Mouse (Mus musculus) neutrophil, adult 5-6 weeks (primary cell): ENCODE data around the gene Adam30. TPM values are rescaled to one million over a fixed set of nuclear protein-coding genes. Genes with fewer than 3 reads are reported as not detected.
"Not testable (repeated sequence)": the region's sequence is repeated elsewhere in the genome, so short reads cannot be mapped to it uniquely, and the experiment has no call there.

Experiments used
- ATAC-seq: fragments of 151-379, 151-347 bp; 2 replicates; pipeline ENCODE4 v1.8.0; 2017; ENCODE audit warnings: mild to moderate bottlenecking, moderate TSS enrichment; ENCODE audit not compliant: insufficient number of reproducible peaks, poor library complexity, low FRiP score, severe bottlenecking; ENCODE audit errors: extremely low read depth
- total RNA-seq: library from RNA; stranded (forward); fragments of 200-1000 nt; gene quantifications from 2 replicates; pipeline ENCODE4 v1.2.3, GENCODE M21; 2017

Adam30 gene
- total RNA-seq, result 2.9 and 3.0 TPM in 2 replicates

DNA sequence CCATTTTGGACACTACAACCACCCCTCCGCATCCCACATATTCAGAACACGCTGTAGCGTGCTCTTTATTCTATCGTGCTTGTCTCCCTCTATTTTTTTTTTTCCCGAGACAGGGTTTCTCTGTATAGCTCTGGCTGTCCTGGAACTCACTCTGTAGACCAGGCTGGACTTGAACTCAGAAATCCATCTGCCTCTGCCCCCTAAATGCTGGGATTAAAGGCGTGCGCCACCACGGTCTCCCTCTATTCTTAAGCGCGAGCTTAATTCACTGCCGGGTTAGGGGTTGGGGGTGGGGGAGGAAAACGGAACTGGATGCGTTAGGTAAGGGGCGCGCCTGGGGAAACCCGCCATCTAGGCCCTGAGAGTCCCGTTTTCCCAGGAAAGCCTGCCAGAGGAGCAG, at the start of gene Adam30:
Gene Adam30 (plus strand): TSS at position 301 of the 400 bp plus-strand sequence.
- ATAC-seq, result no peak

DNA sequence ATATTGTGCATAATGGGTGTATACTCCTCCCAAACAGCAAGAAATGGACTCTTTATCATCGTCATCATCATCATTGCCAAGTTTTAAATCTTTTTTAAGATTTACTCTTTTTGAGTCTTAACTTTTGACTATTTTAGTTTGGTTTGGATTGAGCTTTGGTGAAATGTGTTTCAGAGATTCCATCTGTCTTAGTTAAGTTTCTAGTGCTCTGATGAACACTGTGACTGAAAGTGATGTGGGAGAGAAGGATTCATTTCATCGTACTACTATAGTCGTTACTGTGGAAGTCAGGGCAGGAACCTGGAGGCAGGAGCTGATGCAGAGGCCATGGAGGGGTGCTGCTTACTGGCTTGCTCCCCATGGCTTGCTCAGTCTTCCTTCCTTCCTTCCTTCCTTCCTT, 42.2 kb upstream of the Adam30 start:
- no peak for ATAC-seq

DNA sequence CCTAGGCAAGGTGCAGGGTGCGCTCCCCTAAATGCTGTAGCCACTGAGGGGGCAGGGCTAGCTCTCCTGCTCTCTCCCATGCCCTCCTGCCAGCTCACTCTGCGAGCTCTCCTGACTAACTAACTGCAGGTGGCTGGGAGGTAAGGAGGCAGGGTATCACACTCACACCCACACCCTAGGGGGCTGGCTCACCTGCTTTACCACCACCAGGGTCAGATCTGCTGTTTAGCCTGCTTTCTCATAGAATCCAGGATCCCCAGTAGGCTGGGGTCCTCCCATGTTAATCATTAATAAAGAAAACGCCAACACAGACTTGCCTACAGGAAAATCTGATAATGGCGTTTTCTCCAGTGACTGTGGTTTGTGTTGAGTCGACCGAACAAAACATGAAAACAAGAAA, 41.1 kb upstream of the Adam30 start:
- ATAC-seq, result no peak

DNA sequence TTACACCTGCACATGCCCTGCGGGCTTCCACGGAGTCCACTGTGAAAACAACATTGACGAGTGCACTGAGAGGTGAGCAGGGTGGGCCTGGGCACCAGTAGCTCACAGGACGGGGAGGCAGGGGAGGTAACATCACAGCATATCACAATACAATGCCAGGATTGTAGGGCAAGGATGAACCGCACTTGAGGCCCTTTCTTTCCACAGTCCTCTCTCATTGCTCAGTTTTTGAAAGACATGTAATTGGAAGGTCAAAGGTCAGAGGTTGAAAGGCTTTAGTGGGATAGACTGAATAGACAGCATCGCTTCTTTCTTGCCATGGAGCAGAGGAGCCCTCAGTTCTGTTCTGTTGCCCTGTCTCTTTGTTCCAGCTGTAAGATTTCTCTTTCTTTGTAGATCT, 39.5 kb upstream of the Adam30 start:
- no peak for ATAC-seq

DNA sequence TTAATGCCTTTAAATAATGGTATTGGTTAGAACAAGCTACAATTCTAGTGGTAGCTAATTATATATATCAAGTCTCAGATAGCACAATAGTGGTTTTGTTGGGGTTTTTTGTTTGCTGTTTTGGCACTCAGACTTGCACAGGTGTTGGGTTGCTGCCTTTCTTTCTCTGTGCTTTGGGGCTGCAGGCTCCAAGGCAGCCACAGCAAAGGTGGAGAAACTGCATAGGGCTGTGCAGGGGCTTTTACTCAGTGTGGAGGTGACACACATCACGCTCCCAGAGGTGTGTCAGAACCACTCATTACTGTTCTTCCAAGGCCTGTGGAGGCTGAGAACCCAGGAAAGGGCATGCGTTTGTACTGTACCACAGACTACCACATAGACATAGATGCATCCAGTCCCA, 32.7 kb upstream of the Adam30 start:
- ATAC-seq, result no peak

DNA sequence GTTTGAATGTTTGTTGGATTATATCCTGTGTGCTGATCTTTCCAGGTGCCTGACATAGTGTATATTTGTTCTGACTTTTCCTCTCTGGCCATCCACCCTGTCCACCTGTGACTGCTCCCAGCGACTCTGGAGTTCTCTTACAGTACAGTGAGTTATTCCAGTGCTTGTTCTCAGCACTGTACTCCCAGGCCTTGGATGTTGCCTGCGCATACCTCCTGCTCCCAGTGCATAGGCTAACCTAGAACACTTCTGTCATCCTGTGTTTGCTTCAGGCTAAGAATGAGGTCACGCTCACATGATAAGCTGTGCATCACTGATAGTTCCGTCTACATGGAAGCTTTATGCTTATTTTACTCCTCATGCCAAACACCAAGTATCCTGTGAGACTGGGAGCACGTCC, 31.7 kb upstream of the Adam30 start:
- ATAC-seq, result no peak

DNA sequence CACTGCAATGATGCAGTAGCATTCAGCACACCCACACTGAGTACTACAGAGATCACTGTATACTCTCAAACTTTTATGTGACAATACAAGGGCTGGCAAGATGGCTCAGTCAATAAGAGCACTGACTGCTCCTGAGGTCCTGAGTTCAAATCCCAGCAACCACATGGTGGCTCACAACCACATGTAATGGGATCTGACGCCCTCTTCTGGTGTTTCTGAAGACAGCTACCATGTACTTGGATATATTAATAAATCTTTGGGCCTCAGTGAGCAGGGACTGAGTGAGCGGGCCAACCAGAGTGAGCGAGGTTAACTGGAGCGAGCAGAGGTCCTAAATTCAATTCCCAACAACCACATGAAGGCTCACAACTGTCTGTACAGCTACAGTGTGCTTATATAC, 28.3 kb upstream of the Adam30 start:
- not testable (repeated sequence) for ATAC-seq

DNA sequence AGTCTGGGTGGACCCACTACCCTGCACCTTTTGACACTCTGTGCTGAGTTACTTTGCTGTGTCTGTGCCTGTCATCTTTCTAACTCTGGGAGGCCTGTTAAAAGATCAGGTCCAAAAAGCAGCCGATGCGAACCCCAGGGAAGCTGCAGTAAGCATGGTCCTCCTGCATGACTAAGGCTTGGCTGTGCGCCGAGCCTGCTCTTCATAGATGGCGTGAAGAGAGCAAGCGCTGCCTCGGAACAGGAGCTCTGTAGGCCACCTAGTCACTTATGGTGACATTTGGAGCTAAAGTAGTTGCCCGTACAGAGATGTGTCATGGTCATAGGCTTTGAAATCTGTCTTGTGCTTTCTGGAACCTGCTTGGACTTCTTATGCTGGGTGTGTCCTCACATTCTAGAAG, 27.8 kb upstream of the Adam30 start:
- ATAC-seq, result no peak

DNA sequence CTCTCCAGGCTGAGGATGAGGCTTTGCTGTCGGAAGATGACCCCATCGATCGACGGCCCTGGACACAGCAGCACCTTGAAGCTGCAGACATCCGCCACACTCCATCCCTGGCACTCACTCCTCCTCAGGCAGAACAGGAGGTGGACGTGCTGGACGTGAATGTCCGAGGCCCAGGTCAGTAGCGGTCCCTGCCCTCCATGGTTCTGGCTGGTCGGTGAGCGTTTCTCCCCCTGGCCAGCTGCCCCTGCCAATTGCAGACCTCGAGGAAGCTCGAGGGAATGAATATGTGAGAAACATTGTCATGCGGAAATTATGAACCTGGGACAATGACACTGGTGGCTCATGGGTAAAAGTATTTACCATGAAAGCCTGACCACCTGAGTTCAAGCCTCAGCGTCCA, 19.0 kb upstream of the Adam30 start:
- no peak for ATAC-seq

DNA sequence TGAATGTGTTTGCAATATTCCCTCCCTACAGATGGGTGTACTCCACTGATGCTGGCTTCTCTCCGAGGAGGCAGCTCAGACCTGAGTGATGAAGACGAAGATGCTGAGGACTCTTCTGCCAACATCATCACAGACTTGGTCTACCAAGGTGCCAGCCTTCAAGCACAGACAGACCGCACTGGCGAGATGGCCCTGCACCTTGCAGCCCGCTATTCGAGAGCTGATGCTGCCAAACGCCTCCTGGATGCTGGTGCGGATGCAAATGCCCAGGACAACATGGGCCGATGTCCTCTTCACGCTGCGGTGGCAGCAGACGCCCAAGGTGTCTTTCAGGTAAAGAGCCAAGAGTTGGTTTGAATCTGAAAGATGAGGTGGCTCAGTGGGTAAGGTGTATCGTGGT, 17.6 kb upstream of the Adam30 start:
- ATAC-seq, result no peak

DNA sequence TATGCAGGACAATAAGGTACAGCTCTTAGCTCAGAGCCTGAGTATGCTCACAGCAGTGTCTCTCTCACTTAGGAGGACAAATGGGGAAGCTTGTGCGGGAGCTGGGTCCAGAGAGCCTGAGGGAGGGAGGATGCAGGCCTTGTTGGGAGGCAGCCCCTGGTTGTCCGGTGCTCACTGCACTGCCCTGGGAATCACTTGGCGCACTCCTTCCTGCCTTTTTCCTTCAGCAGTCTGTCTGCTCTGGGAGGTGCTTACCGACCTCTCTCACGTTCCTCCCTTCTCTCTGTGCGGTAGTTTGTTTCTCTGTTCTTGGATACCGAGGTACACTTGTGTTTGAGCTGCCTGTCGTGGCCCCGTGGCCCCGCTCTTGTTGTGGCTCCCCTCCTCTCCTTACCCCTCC, 15.2 kb upstream of the Adam30 start:
- ATAC-seq, result no peak

DNA sequence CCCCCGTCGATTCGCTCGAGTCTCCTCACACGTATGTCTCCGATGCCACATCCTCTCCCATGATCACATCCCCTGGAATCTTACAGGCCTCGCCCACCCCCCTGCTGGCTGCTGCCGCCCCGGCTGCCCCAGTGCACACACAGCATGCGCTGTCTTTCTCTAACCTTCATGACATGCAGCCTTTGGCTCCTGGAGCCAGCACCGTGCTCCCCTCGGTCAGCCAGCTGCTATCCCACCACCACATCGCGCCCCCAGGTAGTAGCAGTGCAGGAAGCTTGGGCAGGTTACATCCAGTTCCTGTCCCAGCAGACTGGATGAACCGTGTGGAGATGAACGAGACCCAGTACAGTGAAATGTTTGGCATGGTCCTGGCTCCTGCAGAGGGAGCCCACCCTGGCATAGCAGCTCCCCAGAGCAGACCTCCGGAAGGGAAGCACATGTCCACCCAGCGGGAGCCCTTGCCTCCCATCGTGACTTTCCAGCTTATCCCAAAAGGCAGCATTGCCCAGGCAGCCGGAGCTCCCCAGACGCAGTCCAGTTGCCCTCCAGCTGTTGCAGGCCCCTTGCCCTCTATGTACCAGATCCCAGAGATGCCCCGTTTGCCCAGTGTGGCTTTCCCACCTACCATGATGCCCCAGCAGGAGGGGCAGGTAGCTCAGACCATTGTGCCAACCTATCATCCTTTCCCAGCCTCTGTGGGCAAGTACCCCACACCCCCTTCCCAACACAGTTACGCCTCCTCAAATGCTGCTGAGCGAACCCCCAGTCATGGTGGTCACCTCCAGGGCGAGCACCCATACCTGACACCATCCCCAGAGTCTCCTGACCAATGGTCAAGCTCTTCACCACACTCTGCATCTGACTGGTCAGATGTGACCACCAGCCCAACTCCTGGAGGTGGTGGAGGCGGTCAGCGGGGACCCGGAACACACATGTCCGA, 13.7 kb upstream of the Adam30 start:
- ATAC-seq, result no peak

DNA sequence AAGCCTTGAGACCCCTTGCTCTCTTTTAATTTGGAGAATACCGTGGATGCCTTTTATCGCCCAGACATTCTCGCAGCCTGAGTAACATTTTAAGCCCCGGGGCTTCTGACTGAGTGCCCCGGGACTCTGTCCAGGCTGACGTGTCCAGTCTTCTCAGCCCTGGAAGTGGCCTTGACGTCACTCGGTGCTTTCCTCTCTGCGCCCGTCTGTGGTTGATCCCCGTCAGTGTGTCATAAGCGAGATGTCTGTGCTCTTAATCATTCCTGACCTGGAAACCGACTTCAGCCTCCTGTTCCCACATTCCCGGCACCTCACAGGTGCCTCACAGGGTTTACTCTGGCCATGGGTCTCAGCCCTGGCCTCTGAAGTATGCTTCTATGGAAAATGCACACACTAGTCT, 12.7 kb upstream of the Adam30 start:
- ATAC-seq, result no peak

DNA sequence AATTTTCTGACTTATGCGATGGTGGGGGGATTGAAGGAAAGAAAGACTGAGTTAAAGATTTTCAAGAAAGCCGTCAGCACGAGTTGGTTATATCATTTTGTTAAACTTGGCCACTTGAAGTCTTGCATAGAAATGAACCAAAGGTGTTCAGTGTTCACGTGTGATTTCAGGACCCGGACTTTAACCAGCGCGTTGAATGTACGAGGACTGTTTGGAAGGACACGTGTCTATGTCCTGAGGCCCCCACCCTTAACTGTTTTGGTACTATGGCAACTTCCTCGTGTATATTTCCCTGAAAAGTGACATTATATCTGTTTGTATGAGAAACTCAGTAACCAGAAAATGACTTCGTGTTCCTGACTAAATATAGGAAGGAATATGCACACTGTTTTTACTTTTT, 10.5 kb upstream of the Adam30 start:
- no peak for ATAC-seq

DNA sequence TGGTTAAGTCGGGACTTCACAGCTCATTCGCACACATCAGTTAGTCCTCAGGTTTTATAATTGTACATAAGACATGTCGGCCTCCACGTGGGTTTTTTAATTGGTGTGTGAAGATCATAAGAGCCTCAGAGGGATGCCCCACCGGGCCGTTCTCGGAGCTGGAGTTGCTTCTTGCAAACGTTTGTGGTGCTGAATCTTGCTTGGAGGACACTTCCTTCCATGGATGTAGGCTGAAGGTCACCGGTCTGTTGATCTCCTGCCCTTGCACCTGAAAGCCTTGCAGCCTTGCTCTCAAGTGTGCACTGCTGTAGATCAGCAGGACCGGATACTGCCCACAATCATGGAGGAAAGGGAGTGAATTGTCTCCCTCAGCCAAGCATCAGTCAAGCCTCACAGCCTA, 9.4 kb upstream of the Adam30 start:
- no peak for ATAC-seq

DNA sequence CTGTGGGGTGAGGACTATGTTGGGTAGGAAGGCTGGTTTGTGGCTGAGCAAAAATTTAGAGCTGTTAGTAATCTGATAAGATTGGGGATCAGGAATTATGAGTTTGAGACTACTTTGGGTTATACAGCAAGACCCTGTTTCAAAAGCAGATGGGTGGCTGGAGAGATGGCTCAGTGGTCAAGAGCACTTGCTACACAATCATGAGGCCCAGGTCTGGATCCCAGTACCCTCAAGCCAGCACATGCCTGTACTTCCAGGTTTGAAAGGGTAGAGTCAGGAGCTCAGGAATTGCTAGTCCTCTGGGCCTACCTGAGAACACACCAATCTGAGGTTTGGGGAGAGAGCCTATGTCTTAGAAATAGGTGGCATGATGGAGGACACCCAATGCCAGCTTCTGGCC, 7.0 kb upstream of the Adam30 start:
- ATAC-seq, result no peak

DNA sequence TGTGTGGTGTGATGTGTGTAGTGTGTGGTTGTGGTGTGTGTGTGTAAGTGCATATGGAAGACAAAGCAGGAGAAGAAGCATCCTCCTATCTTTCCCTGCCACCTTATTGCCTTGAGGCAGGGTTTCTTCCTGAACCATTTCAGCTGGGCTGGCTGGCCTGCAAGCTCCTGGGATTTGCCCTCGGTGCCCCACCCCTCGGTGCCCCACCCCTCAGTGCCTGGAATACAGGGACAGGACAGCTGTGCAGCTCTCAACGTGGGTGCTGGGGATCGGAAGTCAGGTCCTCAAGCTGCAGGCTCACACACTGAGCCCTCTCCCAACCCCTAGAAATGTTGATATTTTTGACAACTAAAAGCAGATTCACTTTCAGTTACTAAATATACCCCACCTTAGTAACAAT, 4.3 kb upstream of the Adam30 start:
- no peak for ATAC-seq

DNA sequence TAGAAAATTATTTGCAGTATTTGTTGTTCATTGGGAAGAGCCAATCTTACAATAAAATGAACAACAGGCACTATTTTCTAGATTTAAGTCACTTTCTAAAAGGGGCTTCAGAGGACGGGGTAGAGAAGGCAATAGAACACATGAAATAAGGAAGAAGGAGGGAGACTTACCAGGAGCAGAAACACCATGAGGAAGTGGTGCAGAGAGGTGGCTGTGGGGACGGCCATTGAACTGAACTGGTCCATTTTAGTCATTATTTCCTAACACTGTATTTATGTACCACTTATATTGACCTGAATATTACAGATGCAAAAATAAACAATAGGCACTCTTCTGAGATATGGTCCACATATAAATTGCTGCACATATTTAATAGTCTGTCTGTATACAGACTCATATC, 3.4 kb upstream of the Adam30 start:
- ATAC-seq, result 0 out of 2 replicates have a peak, but pooled peaks have one; percentile 59

DNA sequence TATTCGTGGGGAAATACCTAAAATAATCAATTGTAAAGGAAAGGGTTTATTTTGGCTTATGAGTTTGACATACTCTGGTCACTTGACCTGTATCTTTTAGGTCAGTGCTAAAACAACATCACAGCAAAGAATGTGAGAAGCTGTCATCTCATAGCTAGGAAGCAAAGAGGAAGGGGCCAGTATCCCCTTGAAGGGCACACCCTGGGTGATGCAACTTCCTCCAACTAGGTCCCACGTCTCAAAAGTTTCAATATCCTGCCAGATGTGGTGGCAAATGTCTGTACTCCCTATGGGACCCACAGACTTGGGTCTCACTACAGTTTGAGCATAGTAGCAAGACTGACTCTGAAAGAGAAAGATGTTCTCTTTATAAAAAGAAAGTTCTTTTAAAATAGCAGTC, 2.8 kb upstream of the Adam30 start:
- peak; percentile 26; the same call in 1 of the 2 replicates for ATAC-seq

DNA sequence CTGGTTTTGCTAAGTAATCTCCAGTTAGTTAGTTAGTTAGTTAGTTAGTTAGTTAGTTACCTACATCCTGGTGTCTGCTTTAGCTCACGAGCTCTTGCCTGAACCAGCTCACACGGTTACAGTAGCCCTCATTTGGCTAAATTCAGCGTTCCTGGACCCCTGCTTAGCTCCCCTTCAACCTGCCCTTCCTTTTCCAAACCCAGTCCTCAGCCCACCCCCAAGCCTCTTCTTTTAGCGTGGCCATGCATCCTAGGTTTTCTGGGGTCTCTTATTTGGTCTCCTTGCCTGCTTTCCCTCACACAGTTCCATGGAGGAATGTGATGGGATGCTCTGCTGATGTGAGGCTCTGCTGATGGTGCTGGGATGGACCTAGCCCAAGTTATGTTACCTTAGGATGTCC, 1.8 kb upstream of the Adam30 start:
- no peak for ATAC-seq

DNA sequence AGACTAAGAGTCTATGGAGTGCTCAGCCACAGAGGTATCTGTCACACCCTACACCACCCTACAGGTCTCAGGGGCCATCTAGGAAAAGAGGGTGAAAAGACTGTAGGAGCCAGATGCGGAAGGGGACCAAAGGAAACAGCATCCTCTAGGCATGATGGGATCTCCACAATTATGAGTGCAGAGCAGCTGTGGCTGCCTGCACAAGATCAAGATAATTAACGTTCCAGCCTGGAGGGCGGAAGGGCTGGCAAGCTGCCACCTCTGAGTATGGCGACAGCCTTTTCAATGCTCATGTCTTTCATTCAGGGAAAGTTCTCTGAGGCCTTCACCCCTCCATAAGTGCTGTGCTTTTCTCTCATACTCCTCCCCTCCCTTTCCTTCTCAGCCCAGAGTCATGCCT, 1.1 kb upstream of the Adam30 start:
- ATAC-seq, result no peak
